Mouse (Mus musculus): ENCODE results near the gene Ipo13. TPM values are rescaled to one million over a fixed set of nuclear protein-coding genes. Genes with fewer than 3 reads are reported as not detected.

Ipo13 gene
- polyA plus RNA-seq (2012; rRNA removed) = 183 and 192 TPM in 2 replicates

DNA sequence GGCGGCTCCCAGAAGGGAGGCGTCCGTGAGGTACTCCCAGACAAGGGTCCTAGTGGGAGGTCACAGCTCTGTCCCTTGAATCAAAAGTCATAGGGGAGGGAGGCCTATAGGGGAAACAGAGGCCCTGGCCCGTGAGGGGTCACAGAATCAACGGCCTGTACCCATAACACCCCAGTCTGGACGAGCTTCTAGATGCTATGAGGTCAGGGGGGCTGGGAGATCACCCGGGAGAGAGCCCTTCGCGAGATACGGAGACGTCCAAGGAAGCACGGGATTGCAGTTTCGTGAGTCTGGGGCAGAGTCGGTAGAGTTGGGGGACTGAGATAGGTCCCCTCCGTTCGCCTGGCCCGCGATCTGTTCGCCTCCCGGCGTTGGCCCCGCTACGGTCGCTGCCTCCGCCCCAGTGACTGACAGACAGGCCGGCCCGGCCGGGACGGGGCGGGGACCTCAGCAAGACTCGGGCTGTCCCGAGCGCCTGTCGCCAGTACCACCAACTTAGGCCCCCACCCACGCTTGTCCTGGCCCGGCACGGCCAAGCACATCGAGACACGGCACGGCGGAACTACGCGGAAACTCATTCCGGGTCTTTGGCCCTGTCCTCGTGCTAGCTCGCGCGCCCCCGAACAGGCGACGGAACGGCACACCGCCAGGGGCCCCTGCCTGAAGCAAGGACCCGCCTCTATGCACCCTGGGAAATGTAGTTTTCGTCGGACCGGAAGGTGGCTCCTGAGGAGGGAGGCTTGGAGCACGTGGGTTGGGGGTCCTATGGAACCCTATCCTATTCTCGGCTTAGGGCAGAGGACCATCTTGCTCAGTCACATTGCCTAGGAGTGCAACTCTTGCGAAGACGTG, at the start of gene Ipo13:
Ipo13 (minus strand) TSS at position 409 of the 852 bp plus-strand sequence.
- WGBS = under 1% methylated on average over 61 of the region's 61 CpGs
- H3K4me1 ChIP-seq (ENCODE audit: control insufficient read depth, insufficient read depth, low read length) = peaks cover 16% of the 10 kb centered on the region
- peak; percentile 91 to 97 for DNase-seq
- no peak for TF ChIP-seq CTCF (IDR thresholded peaks at IDR 0.05; ENCODE audit: borderline replicate concordance, insufficient read depth, low read depth, low read length)
- peak; percentile 78 for TF ChIP-seq POLR2A (IDR thresholded peaks at IDR 0.05; ENCODE audit: borderline replicate concordance, insufficient read depth, low read length)
- H3K27ac ChIP-seq (ENCODE audit: insufficient read depth, low read length) = peak within 1 kb of the TSS; percentile 92
- peak within 1 kb of the TSS; percentile 98 for H3K4me3 ChIP-seq (replicated peaks; ENCODE audit: insufficient read depth, low read depth, low read length)
- no peaks in the 10 kb centered on the region for H3K27me3 ChIP-seq (ENCODE audit: control insufficient read depth, insufficient read depth, low read length)

DNA sequence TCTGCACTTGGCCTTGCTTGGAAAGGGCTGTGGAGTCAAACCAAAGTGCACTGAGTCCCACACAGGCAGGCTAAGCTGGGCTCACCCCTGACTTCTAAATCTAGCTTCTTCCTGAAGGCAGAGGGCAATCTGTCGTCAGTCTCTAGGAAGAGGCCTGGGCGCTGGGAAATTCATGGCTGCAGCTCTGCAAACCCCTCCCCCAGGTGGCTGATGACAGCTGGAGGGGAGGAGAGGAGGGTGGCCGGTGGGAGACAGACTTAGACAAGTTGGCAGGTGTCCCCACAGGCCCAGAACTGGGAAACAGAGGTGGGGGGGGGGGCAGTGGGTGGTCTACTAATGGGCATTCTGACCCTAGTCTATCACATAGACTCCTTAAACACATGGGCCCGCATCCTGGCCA, 42.7 kb upstream of the Ipo13 start:
- DNase-seq = no peak
- no peak overlapping the region for H3K4me3 ChIP-seq (replicated peaks; ENCODE audit: insufficient read depth, low read depth, low read length)
- TF ChIP-seq CTCF (IDR thresholded peaks at IDR 0.05; ENCODE audit: borderline replicate concordance, insufficient read depth, low read depth, low read length) = no peak
- TF ChIP-seq POLR2A (IDR thresholded peaks at IDR 0.05; ENCODE audit: borderline replicate concordance, insufficient read depth, low read length) = no peak
- no peak overlapping the region for H3K27ac ChIP-seq (ENCODE audit: insufficient read depth, low read length)
- no peaks in the 10 kb centered on the region for H3K4me1 ChIP-seq (ENCODE audit: control insufficient read depth, insufficient read depth, low read length)
- H3K27me3 ChIP-seq (ENCODE audit: control insufficient read depth, insufficient read depth, low read length) = no peaks in the 10 kb centered on the region
- 30% methylated on average over 4 of the region's 4 CpGs for WGBS

DNA sequence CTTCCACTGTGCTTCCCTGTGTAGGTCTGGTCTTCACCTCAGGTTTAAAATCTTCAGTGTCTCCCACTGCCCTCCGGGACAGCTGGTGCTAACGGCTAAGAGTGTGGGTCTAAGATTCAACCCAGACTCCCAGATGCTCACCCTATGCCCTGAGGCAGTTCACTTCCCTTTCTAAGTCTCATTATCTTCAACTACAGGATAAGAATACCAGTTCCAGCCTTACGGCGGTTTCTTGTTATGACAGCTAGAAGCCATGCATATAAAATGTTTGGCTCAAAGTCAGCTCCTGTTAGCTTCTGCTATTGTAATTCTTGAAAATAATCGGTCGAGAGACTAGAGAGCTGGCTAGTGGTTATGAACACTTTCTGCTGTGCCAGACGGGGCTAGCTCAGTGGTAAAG, 32.7 kb upstream of the Ipo13 start:
- H3K27me3 ChIP-seq (ENCODE audit: control insufficient read depth, insufficient read depth, low read length) = no peaks in the 10 kb centered on the region
- WGBS = 40% methylated on average over 7 of the region's 7 CpGs
- TF ChIP-seq CTCF (IDR thresholded peaks at IDR 0.05; ENCODE audit: borderline replicate concordance, insufficient read depth, low read depth, low read length) (no peak), POLR2A (IDR thresholded peaks at IDR 0.05; ENCODE audit: borderline replicate concordance, insufficient read depth, low read length) (no peak)
- no peak overlapping the region for H3K27ac ChIP-seq (ENCODE audit: insufficient read depth, low read length)
- no peak overlapping the region for H3K4me3 ChIP-seq (replicated peaks; ENCODE audit: insufficient read depth, low read depth, low read length)
- DNase-seq = no peak
- H3K4me1 ChIP-seq (ENCODE audit: control insufficient read depth, insufficient read depth, low read length) = peaks cover 11% of the 10 kb centered on the region

DNA sequence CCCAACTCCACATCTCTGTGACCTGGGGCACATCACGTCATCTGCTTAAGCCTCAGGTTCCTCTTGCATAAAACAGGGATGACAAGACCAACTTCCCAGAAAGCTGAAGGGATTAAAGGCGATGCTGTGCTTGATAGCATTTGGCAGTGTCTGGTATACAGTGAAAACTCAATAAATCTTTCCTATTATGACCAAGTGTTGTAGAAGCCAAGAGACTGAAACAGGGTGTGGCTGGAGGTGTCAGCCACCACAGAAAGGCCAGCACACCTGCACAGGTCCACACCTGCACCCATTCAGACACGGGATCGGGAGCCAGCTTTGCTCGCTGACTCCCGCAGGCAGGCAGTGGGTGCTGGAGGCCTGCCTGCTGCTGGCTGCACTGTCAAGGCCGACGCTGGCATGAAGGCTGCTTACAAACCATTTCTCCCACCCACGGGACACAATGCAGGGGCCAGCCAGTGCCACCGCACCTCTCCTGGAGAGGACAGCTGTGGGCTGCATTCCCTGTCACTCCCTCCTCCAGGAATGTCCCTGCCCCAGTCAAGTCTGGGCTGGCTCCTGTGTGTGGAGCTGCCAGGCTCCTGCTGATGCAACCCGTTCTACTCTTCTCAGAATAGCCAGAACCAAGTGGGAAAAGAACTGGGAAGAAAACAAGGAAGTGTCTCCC, 32.0 kb upstream of the Ipo13 start:
- no peak for DNase-seq
- TF ChIP-seq POLR2A (IDR thresholded peaks at IDR 0.05; ENCODE audit: borderline replicate concordance, insufficient read depth, low read length) (no peak), CTCF (IDR thresholded peaks at IDR 0.05; ENCODE audit: borderline replicate concordance, insufficient read depth, low read depth, low read length) (no peak)
- WGBS = 35% methylated on average over 11 of the region's 11 CpGs

DNA sequence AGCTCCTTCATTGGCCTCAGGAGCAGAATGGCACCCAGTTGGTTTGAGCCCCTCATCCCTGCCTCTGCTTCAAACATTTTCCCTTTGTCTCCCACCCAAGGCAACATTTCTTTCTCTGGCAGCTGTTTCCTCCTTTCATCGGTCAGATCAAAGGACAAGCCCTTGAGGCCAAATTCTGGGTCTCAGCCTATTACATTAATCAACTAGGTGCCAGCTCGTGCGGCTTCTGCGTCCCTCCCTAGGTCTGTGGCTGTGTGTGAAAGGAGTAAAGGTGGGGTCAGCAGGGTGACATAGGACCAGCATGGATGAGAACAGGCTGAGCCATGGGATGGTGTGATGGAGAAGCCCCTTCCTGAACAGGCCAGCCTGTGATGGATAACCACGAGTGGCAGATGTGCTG, 28.5 kb upstream of the Ipo13 start:
- TF ChIP-seq CTCF (IDR thresholded peaks at IDR 0.05; ENCODE audit: borderline replicate concordance, insufficient read depth, low read depth, low read length) = no peak
- TF ChIP-seq POLR2A (IDR thresholded peaks at IDR 0.05; ENCODE audit: borderline replicate concordance, insufficient read depth, low read length) = no peak
- no peak for DNase-seq
- no peak overlapping the region for H3K27ac ChIP-seq (ENCODE audit: insufficient read depth, low read length)

More for the DNA sequence above, 32.0 kb upstream of the Ipo13 start:
- peaks cover 11% of the 10 kb centered on the region for H3K4me1 ChIP-seq (ENCODE audit: control insufficient read depth, insufficient read depth, low read length)
- H3K27ac ChIP-seq (ENCODE audit: insufficient read depth, low read length) = no peak overlapping the region
- H3K27me3 ChIP-seq (ENCODE audit: control insufficient read depth, insufficient read depth, low read length) = no peaks in the 10 kb centered on the region
- no peak overlapping the region for H3K4me3 ChIP-seq (replicated peaks; ENCODE audit: insufficient read depth, low read depth, low read length)

DNA sequence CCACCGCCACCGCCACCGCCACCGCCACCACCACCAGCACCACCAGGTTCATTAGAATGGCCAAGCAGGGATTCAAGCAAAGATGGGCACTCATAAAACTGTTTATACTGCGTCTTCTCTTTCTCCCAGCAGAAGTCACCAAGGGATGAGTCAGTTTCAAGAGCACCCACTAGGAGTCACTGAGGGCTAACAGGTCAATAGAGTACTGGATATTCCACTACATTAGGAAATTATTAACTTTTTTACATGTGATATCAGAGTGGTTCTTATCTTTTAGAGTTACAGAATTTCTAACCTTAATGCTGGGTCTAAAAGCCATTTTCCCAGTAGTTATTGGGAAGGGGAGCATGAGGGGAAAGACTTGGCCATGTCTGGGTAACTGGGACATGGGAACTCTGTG, 22.2 kb upstream of the Ipo13 start:
- TF ChIP-seq CTCF (IDR thresholded peaks at IDR 0.05; ENCODE audit: borderline replicate concordance, insufficient read depth, low read depth, low read length) (no peak), POLR2A (IDR thresholded peaks at IDR 0.05; ENCODE audit: borderline replicate concordance, insufficient read depth, low read length) (no peak)
- no peak overlapping the region for H3K4me3 ChIP-seq (replicated peaks; ENCODE audit: insufficient read depth, low read depth, low read length)
- WGBS = 98% methylated on average over 5 of the region's 5 CpGs

More for the DNA sequence above, 28.5 kb upstream of the Ipo13 start:
- whole genome bisulfite sequencing = 74% methylated on average over 5 of the region's 5 CpGs
- Histone ChIP-seq H3K4me3 (replicated peaks; ENCODE audit: insufficient read depth, low read depth, low read length) (no peak overlapping the region), H3K27me3 (ENCODE audit: control insufficient read depth, insufficient read depth, low read length) (no peaks in the 10 kb centered on the region), H3K4me1 (ENCODE audit: control insufficient read depth, insufficient read depth, low read length) (peaks cover 11% of the 10 kb centered on the region)

DNA sequence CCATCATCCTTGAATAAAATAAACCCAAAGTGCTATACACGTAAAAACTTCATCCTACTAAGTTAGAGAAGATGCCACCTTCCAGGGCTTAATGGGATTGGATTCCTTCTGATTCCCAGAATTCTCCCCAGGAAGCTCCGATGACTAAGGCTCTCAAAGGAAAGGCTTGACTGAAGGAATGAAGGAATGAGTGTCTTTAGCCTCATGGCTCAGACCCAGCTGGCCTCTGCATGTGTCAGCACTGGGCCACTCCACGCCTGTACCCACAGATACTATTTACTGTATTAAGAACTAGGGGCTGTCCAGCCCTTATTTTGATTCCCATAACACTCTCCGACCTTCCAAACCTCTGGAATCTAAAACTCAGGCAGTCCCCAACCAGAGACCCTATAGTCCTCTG, 19.3 kb upstream of the Ipo13 start:
- peaks cover 6% of the 10 kb centered on the region; the same call in 1 of the 2 replicates for H3K4me1 ChIP-seq (ENCODE audit: control insufficient read depth, insufficient read depth, low read length)
- WGBS = 84% methylated on average over 4 of the region's 4 CpGs
- H3K27me3 ChIP-seq (ENCODE audit: control insufficient read depth, insufficient read depth, low read length) = no peaks in the 10 kb centered on the region; the same call in 1 of the 2 replicates
- TF ChIP-seq POLR2A (IDR thresholded peaks at IDR 0.05; ENCODE audit: borderline replicate concordance, insufficient read depth, low read length) = no peak
- TF ChIP-seq CTCF (IDR thresholded peaks at IDR 0.05; ENCODE audit: borderline replicate concordance, insufficient read depth, low read depth, low read length) = no peak
- DNase-seq = no peak
- H3K27ac ChIP-seq (ENCODE audit: insufficient read depth, low read length) = no peak overlapping the region
- H3K4me3 ChIP-seq (replicated peaks; ENCODE audit: insufficient read depth, low read depth, low read length) = no peak overlapping the region

More for the DNA sequence above, 22.2 kb upstream of the Ipo13 start:
- H3K27ac ChIP-seq (ENCODE audit: insufficient read depth, low read length) = no peak overlapping the region
- no peak for DNase-seq
- no peaks in the 10 kb centered on the region for H3K27me3 ChIP-seq (ENCODE audit: control insufficient read depth, insufficient read depth, low read length)
- H3K4me1 ChIP-seq (ENCODE audit: control insufficient read depth, insufficient read depth, low read length) = no peaks in the 10 kb centered on the region

Data from cerebellum, adult 2 months (tissue).